Mouse (Mus musculus) embryonic facial prominence, embryonic 12.5 days (tissue): Measurements from ENCODE around the gene Slc44a2. TPM values are rescaled to one million over a fixed set of nuclear protein-coding genes. Genes with fewer than 3 reads are reported as not detected.

ENCODE experiments used
- ATAC-seq: fragments of 200-750 bp; cut with Nextera tagmentation; 2 replicates; pipeline ENCODE4 v1.8.0; 2017; ENCODE audit not compliant: insufficient number of reproducible peaks, insufficient read depth, low FRiP score, low TSS enrichment
- H3K27ac ChIP-seq: fragments of 300-500 bp; sonication (generic); 2 replicates; pipeline ENCODE4 v1.5.1; 2016; ENCODE audit warnings: mild to moderate bottlenecking
- H3K27me3 ChIP-seq: fragments of 300-500 bp; sonication (generic); 2 replicates; pipeline ENCODE4 v1.6.1; 2016; ENCODE audit warnings: mild to moderate bottlenecking, moderate library complexity
- H3K36me3 ChIP-seq: fragments of 300-500 bp; sonication (generic); 2 replicates; pipeline ENCODE4 v1.6.1; 2016; ENCODE audit warnings: mild to moderate bottlenecking
- H3K4me1 ChIP-seq: fragments of 300-500 bp; sonication (generic); 2 replicates; pipeline ENCODE4 v1.6.1; 2016
- H3K4me2 ChIP-seq: fragments of 300-500 bp; sonication (generic); replicated peaks from 2 replicates; pipeline ENCODE4 v1.6.1; 2016; ENCODE audit warnings: mild to moderate bottlenecking, moderate library complexity
- H3K4me3 ChIP-seq: fragments of 300-500 bp; sonication (generic); 2 replicates; pipeline ENCODE4 v1.5.1; 2016; ENCODE audit warnings: mild to moderate bottlenecking
- H3K9ac ChIP-seq: fragments of 300-500 bp; sonication (generic); 2 replicates; pipeline ENCODE4 v1.6.1; 2016; ENCODE audit warnings: mild to moderate bottlenecking, moderate library complexity
- H3K9me3 ChIP-seq: fragments of 300-500 bp; sonication (generic); 2 replicates; pipeline ENCODE4 v1.6.1; 2016; ENCODE audit warnings: mild to moderate bottlenecking, moderate library complexity
- WGBS: fragments of 180-500 bp; shearing (Covaris S2); methylation state at CpG from one replicate; pipeline ENCODE4 v1.1.7; 2016; 5-methylcytosine and 5-hydroxymethylcytosine counted together
- polyA plus RNA-seq: library from polyadenylated mRNA; unstranded; fragments of >200 nt; fragmentation: Nextera tagmentation; extraction: Ambion mirVana; gene quantifications from 2 replicates; pipeline ENCODE4 v1.2.1, GENCODE M21; 2016

Slc44a2 gene
- polyA plus RNA-seq, 1 experiment from 2014 or later: 117 TPM

DNA sequence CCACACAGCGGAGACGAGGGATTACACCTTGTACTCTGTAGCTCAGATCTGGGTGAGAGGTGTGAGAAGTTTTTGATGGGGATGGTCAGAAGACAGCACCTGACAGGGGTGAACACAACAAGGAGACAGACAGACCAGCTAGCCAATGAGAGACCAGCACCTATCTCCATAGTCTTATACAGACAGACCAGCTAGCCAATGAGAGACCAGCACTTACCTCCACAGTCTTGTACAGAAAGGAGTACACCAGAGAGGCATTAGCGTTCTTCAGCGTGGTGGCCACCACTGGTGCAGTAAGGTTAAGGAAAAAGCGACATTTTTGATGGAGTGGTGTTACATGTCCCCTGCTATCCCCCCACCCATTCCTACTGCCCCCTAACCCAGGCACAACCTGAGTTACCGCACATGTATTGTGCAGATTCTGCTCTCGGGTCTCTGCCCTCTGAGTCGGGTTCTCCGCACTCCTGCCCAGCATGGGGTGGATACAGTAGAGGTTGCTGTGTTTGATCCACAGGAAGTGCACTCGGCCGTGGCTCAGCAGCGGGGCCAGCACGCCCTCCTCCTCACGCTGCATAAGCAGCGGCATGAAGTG lies 11.3 kb upstream of the Slc44a2 start:
- Histone ChIP-seq H3K9ac (no peak overlapping the region), H3K36me3 (no peaks in the 10 kb centered on the region), H3K27ac (no peak overlapping the region), H3K4me1 (no peaks in the 10 kb centered on the region), H3K9me3 (peaks cover 6% of the 10 kb centered on the region; the same call in 1 of the 2 replicates), H3K27me3 (peaks cover 25% of the 10 kb centered on the region), H3K4me3 (no peak overlapping the region), H3K4me2 (no peak overlapping the region)
- ATAC-seq: peak; percentile 7; the same call in 1 of the 2 replicates
- 71% methylated on average over 15 of the region's 15 CpGs for WGBS

DNA sequence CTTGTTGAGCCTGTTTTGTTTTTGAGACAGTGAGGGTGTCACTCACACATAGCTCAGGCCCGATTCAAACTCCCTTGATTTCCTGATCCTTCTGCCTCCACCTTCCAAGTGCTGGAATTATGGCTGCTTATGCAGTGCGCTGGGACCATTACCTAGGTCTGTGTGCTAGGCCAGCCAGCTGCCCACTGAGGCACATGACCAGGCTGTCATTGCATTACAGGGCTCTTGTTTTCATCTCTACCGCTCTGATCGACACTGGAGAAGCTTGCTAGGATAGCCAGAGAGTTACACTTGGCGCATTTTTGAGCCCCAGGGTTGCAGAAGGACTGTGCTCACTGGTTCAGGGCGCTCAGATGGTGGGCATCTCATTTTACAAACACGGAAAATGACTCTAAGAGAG lies 8.8 kb upstream of the Slc44a2 start:
- 18% methylated on average over 7 of the region's 7 CpGs for WGBS
- no peak for ATAC-seq

DNA sequence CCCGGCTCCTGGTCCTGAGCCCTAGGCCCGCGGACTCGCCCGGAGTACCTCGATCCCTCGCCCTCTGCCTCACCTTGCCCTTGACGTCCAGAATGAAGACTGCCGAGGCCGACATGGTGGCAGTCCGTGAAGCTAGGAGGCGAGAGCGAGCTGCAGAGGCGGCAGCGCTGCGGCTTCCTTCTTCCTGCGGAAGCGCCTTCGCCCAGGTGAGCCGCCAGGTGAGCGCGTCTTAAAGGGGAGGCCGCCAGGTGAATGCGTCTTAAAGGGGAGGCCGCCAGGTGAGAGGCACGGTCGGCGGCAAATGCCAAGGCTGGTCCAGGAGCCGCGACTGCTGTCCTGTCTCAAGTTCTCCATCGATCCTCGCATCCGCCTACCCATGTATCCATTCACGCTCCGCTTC lies 8.4 kb upstream of the Slc44a2 start, which contains the start of gene Ap1m2:
TSS of gene Ap1m2 (minus strand) at position 204 of the 400 bp plus-strand sequence.
- Histone ChIP-seq H3K27ac (no peak within 1 kb of the TSS), H3K36me3 (no peaks in the 10 kb centered on the region), H3K9me3 (peaks cover 6% of the 10 kb centered on the region; the same call in 1 of the 2 replicates), H3K4me1 (no peaks in the 10 kb centered on the region), H3K9ac (peak within 1 kb of the TSS; percentile 20; the same call in 1 of the 2 replicates), H3K4me3 (peak within 1 kb of the TSS; percentile 32), H3K27me3 (peaks cover 25% of the 10 kb centered on the region), H3K4me2 (peak within 1 kb of the TSS; percentile 35)
- WGBS: 7% methylated on average over 35 of the region's 35 CpGs
- no peak for ATAC-seq

More for the DNA sequence above, 8.8 kb upstream of the Slc44a2 start:
- H3K4me3 ChIP-seq: peak overlapping the region; percentile 32
- no peaks in the 10 kb centered on the region for H3K36me3 ChIP-seq
- no peak overlapping the region for H3K27ac ChIP-seq
- peak overlapping the region; percentile 20; the same call in 1 of the 2 replicates for H3K9ac ChIP-seq
- H3K4me1 ChIP-seq: no peaks in the 10 kb centered on the region
- peaks cover 25% of the 10 kb centered on the region for H3K27me3 ChIP-seq
- H3K4me2 ChIP-seq: peak overlapping the region; percentile 35
- H3K9me3 ChIP-seq: peaks cover 6% of the 10 kb centered on the region; the same call in 1 of the 2 replicates

DNA sequence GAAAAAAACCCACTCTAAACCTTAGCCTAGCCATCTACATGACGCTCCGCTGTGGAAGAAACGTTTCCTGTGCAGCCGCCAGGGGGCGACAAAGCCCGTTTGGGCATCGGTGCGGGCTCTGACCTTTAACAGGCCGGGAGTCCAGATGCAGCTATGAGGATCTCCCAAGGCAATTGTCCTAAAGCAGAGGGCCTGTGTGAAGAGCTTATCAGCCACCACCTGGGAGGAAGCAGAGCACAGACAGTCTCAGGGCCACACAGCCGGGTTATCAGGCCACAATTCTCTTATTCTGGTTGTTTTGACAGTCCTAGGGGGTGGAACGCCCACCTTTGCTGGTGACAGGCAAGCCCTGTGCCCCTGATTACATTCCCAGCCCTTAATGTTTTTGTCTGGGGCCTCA lies 7.1 kb upstream of the Slc44a2 start:
- 9% methylated on average over 11 of the region's 11 CpGs for WGBS
- no peak overlapping the region for H3K9ac ChIP-seq
- peaks cover 25% of the 10 kb centered on the region for H3K27me3 ChIP-seq
- H3K4me1 ChIP-seq: no peaks in the 10 kb centered on the region
- no peak overlapping the region for H3K27ac ChIP-seq
- no peaks in the 10 kb centered on the region for H3K36me3 ChIP-seq
- peaks cover 6% of the 10 kb centered on the region; the same call in 1 of the 2 replicates for H3K9me3 ChIP-seq
- 0 out of 2 replicates have a peak, but pooled peaks have one; percentile 55 for ATAC-seq
- H3K4me2 ChIP-seq: no peak overlapping the region
- H3K4me3 ChIP-seq: no peak overlapping the region

GRCm38 (mm10) chr9:21314367-21315140 lies 5.9 kb upstream of the Slc44a2 start:
- Histone ChIP-seq H3K27me3 (peaks cover 25% of the 10 kb centered on the region), H3K4me2 (no peak overlapping the region), H3K9ac (no peak overlapping the region), H3K9me3 (peaks cover 6% of the 10 kb centered on the region; the same call in 1 of the 2 replicates), H3K27ac (peak overlapping the region; percentile 26; the same call in 1 of the 2 replicates), H3K4me1 (no peaks in the 10 kb centered on the region), H3K36me3 (no peaks in the 10 kb centered on the region), H3K4me3 (no peak overlapping the region)
- ATAC-seq: no peak
- WGBS: 86% methylated on average over 9 of the region's 9 CpGs

DNA sequence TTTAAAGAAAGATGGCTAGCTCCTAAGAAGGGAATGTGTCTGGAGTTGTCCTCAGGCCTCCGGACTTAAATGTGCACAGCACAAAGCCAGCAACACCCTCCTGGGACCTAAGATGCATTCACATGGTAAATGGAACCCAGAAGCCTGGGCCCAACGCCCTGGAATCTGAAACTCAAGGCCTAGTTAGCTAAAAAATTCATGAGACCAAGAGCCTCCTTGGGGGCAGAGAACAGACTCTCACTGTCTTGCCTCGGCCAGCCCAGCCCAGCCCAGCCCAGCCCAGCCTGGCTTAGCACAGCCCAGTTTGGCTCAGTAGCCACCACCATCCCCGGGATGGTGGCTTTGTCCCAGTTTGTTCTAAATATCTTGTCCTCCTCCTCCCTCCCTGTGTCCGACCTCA lies 5.1 kb upstream of the Slc44a2 start:
- H3K4me2 ChIP-seq: no peak overlapping the region
- peaks cover 6% of the 10 kb centered on the region; the same call in 1 of the 2 replicates for H3K9me3 ChIP-seq
- peaks cover 21% of the 10 kb centered on the region for H3K27me3 ChIP-seq
- H3K4me1 ChIP-seq: no peaks in the 10 kb centered on the region
- 44% methylated on average over 5 of the region's 5 CpGs for WGBS
- no peak overlapping the region for H3K4me3 ChIP-seq
- no peak overlapping the region for H3K27ac ChIP-seq
- no peak overlapping the region for H3K9ac ChIP-seq
- no peak for ATAC-seq
- H3K36me3 ChIP-seq: no peaks in the 10 kb centered on the region

DNA sequence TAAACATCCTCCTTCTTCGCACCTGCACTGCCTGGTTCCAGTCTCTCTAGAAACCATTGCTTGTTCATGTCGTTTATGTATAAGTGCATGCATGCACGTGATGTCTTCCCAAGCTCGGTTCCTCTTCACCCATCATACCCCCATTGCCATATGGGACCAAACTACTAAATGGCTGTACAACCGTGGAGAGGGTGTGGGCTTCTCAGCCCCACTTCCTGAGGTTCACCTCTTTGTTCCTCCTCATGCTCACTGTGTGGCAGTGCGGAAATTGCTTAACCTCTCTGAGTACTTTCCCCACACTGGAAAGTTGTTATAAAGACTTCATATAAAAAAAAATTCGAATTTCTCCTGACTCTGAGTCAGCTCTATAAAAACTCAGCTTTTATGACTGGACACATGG lies 3.8 kb upstream of the Slc44a2 start:
- no peak overlapping the region for H3K27ac ChIP-seq
- no peak for ATAC-seq
- H3K9me3 ChIP-seq: peaks cover 5% of the 10 kb centered on the region; the same call in 1 of the 2 replicates
- H3K4me1 ChIP-seq: peaks cover 7% of the 10 kb centered on the region
- H3K4me3 ChIP-seq: no peak overlapping the region
- WGBS: 79% methylated on average over 7 of the region's 7 CpGs
- H3K36me3 ChIP-seq: no peaks in the 10 kb centered on the region
- no peak overlapping the region for H3K9ac ChIP-seq
- H3K4me2 ChIP-seq: no peak overlapping the region
- peaks cover 11% of the 10 kb centered on the region for H3K27me3 ChIP-seq

GRCm38 (mm10) chr9:21318792-21319191 lies 1.7 kb upstream of the Slc44a2 start:
- H3K36me3 ChIP-seq: no peaks in the 10 kb centered on the region
- no peaks in the 10 kb centered on the region for H3K9me3 ChIP-seq
- H3K4me3 ChIP-seq: no peak overlapping the region
- no peak overlapping the region for H3K4me2 ChIP-seq
- H3K27me3 ChIP-seq: no peaks in the 10 kb centered on the region
- H3K4me1 ChIP-seq: peaks cover 15% of the 10 kb centered on the region
- H3K9ac ChIP-seq: no peak overlapping the region
- H3K27ac ChIP-seq: no peak overlapping the region
- 96% methylated on average over 6 of the region's 6 CpGs for WGBS
- ATAC-seq: no peak

DNA sequence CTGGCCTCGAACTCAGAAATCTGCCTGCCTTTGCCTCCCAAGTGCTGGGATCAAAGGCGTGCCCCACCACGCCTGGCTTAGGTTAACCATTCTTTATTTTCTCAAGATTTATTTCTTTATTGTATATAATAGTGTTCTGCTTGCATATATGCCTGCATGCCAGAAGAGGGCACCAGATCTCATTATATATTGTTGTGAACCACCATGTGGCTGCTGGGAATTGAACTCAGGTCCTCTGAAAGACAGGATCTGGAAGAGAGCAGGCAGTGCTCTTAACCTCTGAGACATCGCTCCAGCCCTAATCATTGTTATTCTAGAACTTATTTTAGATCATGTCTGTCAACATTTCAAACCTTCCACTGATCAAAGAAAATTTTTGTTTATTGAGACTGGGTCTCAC lies 995 bp upstream of the Slc44a2 start:
- Histone ChIP-seq H3K4me2 (no peak overlapping the region), H3K9me3 (no peaks in the 10 kb centered on the region), H3K36me3 (0 out of 2 replicates have a peak, but pooled peaks cover 3% of the 10 kb centered on the region), H3K9ac (no peak overlapping the region), H3K27me3 (no peaks in the 10 kb centered on the region), H3K27ac (no peak overlapping the region), H3K4me3 (no peak overlapping the region), H3K4me1 (peaks cover 15% of the 10 kb centered on the region)
- 94% methylated on average over 4 of the region's 4 CpGs for WGBS
- no peak for ATAC-seq

- H3K4me1 ChIP-seq: peaks cover 15% of the 10 kb centered on the region
- H3K27me3 ChIP-seq: no peaks in the 10 kb centered on the region
- H3K9me3 ChIP-seq: no peaks in the 10 kb centered on the region
- H3K27ac ChIP-seq: no peak overlapping the region
- H3K4me3 ChIP-seq: peak overlapping the region; percentile 56
- H3K36me3 ChIP-seq: 0 out of 2 replicates have a peak, but pooled peaks cover 3% of the 10 kb centered on the region
- peak overlapping the region; percentile 94 for H3K4me2 ChIP-seq
- H3K9ac ChIP-seq: peak overlapping the region; percentile 61; the same call in 1 of the 2 replicates
- 29% methylated on average over 4 of the region's 4 CpGs for WGBS
- peak; percentile 29; the same call in 1 of the 2 replicates for ATAC-seq
Measured at GRCm38 (mm10) chr9:21320280-21320618, 249 bp upstream of the Slc44a2 start.

GRCm38 (mm10) chr9:21321513-21321835 lies 976 bp downstream of the Slc44a2 start:
- ATAC-seq: 0 out of 2 replicates have a peak, but pooled peaks have one; percentile 6
- Histone ChIP-seq H3K4me3 (peak overlapping the region; percentile 56), H3K9me3 (no peaks in the 10 kb centered on the region), H3K9ac (peak overlapping the region; percentile 61), H3K4me1 (peaks cover 15% of the 10 kb centered on the region), H3K4me2 (peak overlapping the region; percentile 94), H3K36me3 (0 out of 2 replicates have a peak, but pooled peaks cover 3% of the 10 kb centered on the region), H3K27ac (no peak overlapping the region), H3K27me3 (no peaks in the 10 kb centered on the region)
- whole genome bisulfite sequencing: 10% methylated on average over 6 of the region's 6 CpGs
